Mouse (Mus musculus): ENCODE measurements at regions not wholly inside any gene's neighbourhood (a gene's known extent, or its start where the extent isn't known, plus 50 kb on each side); places are given as distances from the start of the nearest gene placed in this dataset.

GRCm38 (mm10) chr2:117539285-117539684 lies 196.5 kb upstream of the Rasgrp1 start:
- TF ChIP-seq GATA1 (IDR thresholded peaks at IDR 0.05; ENCODE audit: low read length) (no peak), TAL1 (IDR thresholded peaks at IDR 0.05; ENCODE audit: low read length) (no peak)

All from erythroblast, embryonic 14.5 days (primary cell).